Mouse (Mus musculus): ENCODE measurements around the gene Sgms2. TPM values are rescaled to one million over a fixed set of nuclear protein-coding genes. Genes with fewer than 3 reads are reported as not detected.

Sgms2 gene
- polyA plus RNA-seq, 1 experiment, result 4.2 TPM

- no peaks in the 10 kb centered on the region for H3K79me2 ChIP-seq (ENCODE audit: control insufficient read depth, insufficient read depth)
- no peaks in the 10 kb centered on the region for H3K36me3 ChIP-seq (ENCODE audit: control insufficient read depth, insufficient read depth)
- no peak overlapping the region for H3ac ChIP-seq (ENCODE audit: control insufficient read depth, insufficient read length)
- no peak overlapping the region for H3K4me3 ChIP-seq
- H3K27me3 ChIP-seq (ENCODE audit: control insufficient read depth, insufficient read depth, insufficient read length), result no peaks in the 10 kb centered on the region
- no peak overlapping the region for H3K4me2 ChIP-seq (ENCODE audit: low read depth)
- no peak for TF ChIP-seq POLR2AphosphoS2 (IDR thresholded peaks at IDR 0.05; ENCODE audit: insufficient read length, low read depth)
- no peak for TF ChIP-seq MYOD1 (IDR thresholded peaks at IDR 0.05; ENCODE audit: control insufficient read depth in 1 of 3, insufficient read length in 2 of 3, low read depth in 2 of 3)
Measured at GRCm38 (mm10) chr3:131508024-131508423, 16.8 kb upstream of the Sgms2 start.

DNA sequence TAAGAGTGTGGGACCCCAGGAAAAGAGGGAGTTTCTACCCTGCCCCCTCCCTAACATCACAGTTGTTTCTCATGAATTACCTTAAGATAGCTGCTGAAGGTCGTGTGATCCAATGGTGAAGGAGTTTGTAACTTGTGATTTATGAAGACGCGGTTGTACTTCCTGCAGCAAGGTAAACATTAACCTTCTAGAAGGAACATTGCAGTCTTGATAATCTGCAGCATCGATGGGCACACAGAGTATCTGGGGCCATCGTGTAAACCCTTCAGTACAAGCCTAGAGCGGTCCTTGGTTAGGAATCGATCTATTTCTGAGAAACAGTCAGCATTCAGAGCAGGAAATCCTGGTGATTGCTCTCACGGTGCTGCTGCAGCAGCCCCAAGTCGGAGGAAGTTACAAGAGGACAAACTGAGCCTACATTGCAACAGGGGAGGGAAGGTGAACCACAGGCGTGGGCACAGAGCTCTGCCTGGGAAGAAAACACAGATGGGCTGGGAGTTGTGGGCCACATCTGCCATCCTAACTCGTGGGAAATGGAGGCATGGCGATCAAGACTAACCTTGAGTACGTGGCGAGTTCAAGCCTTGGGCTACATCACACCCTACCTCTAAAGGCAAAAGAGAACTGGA, 13.5 kb upstream of the Sgms2 start:
- Histone ChIP-seq H3K36me3 (ENCODE audit: control insufficient read depth, insufficient read depth) (no peaks in the 10 kb centered on the region), H3ac (ENCODE audit: control insufficient read depth, insufficient read length) (no peak overlapping the region), H3K79me2 (ENCODE audit: control insufficient read depth, insufficient read depth) (no peaks in the 10 kb centered on the region), H3K4me2 (ENCODE audit: low read depth) (no peak overlapping the region), H3K4me3 (no peak overlapping the region), H3K27me3 (ENCODE audit: control insufficient read depth, insufficient read depth, insufficient read length) (no peaks in the 10 kb centered on the region)
- TF ChIP-seq MAX (IDR thresholded peaks at IDR 0.05; ENCODE audit: low read depth) (no peak), USF1 (IDR thresholded peaks at IDR 0.05; ENCODE audit: low read depth) (no peak), TCF3 (IDR thresholded peaks at IDR 0.05; ENCODE audit: insufficient read length, low read depth) (no peak), MYOG (IDR thresholded peaks at IDR 0.05; ENCODE audit: control insufficient read depth in 1 of 3, insufficient read depth in 1 of 3, insufficient read length in 2 of 3, low read depth in 2 of 3) (no peak), POLR2A (IDR thresholded peaks at IDR 0.05; ENCODE audit: insufficient read length, low read depth) (no peak), MYOD1 (IDR thresholded peaks at IDR 0.05; ENCODE audit: control insufficient read depth in 1 of 3, insufficient read length in 2 of 3, low read depth in 2 of 3) (no peak), POLR2AphosphoS2 (IDR thresholded peaks at IDR 0.05; ENCODE audit: insufficient read length, low read depth) (no peak), TCF12 (IDR thresholded peaks at IDR 0.05; ENCODE audit: insufficient read depth, poor library complexity, severe bottlenecking) (no peak), SRF (IDR thresholded peaks at IDR 0.05; ENCODE audit: control insufficient read depth, insufficient read length, low read depth) (no peak), REST (IDR thresholded peaks at IDR 0.05; ENCODE audit: insufficient read depth, insufficient read length) (no peak), CEBPB (IDR thresholded peaks at IDR 0.05; ENCODE audit: insufficient read depth, poor library complexity, severe bottlenecking) (no peak), E2F4 (IDR thresholded peaks at IDR 0.05; ENCODE audit: insufficient read depth) (no peak)

GRCm38 (mm10) chr3:131501677-131502370, 10.6 kb upstream of the Sgms2 start:
- TF ChIP-seq MAX (IDR thresholded peaks at IDR 0.05; ENCODE audit: low read depth) (no peak), TCF3 (IDR thresholded peaks at IDR 0.05; ENCODE audit: insufficient read length, low read depth) (no peak), CEBPB (IDR thresholded peaks at IDR 0.05; ENCODE audit: insufficient read depth, poor library complexity, severe bottlenecking) (no peak), POLR2A (IDR thresholded peaks at IDR 0.05; ENCODE audit: insufficient read length, low read depth) (no peak), POLR2AphosphoS2 (IDR thresholded peaks at IDR 0.05; ENCODE audit: insufficient read length, low read depth) (no peak), SRF (IDR thresholded peaks at IDR 0.05; ENCODE audit: control insufficient read depth, insufficient read length, low read depth) (no peak), MYOG (IDR thresholded peaks at IDR 0.05; ENCODE audit: control insufficient read depth in 1 of 3, insufficient read depth in 1 of 3, insufficient read length in 2 of 3, low read depth in 2 of 3) (no peak), TCF12 (IDR thresholded peaks at IDR 0.05; ENCODE audit: insufficient read depth, poor library complexity, severe bottlenecking) (no peak), E2F4 (IDR thresholded peaks at IDR 0.05; ENCODE audit: insufficient read depth) (no peak), USF1 (IDR thresholded peaks at IDR 0.05; ENCODE audit: low read depth) (no peak), MYOD1 (IDR thresholded peaks at IDR 0.05; ENCODE audit: control insufficient read depth in 1 of 3, insufficient read length in 2 of 3, low read depth in 2 of 3) (no peak), REST (IDR thresholded peaks at IDR 0.05; ENCODE audit: insufficient read depth, insufficient read length) (no peak)
- H3K27me3 ChIP-seq (ENCODE audit: control insufficient read depth, insufficient read depth, insufficient read length), result no peaks in the 10 kb centered on the region
- H3K4me2 ChIP-seq (ENCODE audit: low read depth), result no peak overlapping the region
- no peak overlapping the region for H3ac ChIP-seq (ENCODE audit: control insufficient read depth, insufficient read length)
- H3K4me3 ChIP-seq, result no peak overlapping the region
- H3K36me3 ChIP-seq (ENCODE audit: control insufficient read depth, insufficient read depth), result no peaks in the 10 kb centered on the region
- no peaks in the 10 kb centered on the region for H3K79me2 ChIP-seq (ENCODE audit: control insufficient read depth, insufficient read depth)

GRCm38 (mm10) chr3:131499651-131500050, 8.4 kb upstream of the Sgms2 start:
- no peaks in the 10 kb centered on the region for H3K79me2 ChIP-seq (ENCODE audit: control insufficient read depth, insufficient read depth)
- no peaks in the 10 kb centered on the region for H3K27me3 ChIP-seq (ENCODE audit: control insufficient read depth, insufficient read depth, insufficient read length)
- TF ChIP-seq POLR2A (IDR thresholded peaks at IDR 0.05; ENCODE audit: insufficient read length, low read depth), result no peak
- TF ChIP-seq CEBPB (IDR thresholded peaks at IDR 0.05; ENCODE audit: insufficient read depth, poor library complexity, severe bottlenecking), result peak; percentile 25; the same call in 1 of the 2 replicates
- H3ac ChIP-seq (ENCODE audit: control insufficient read depth, insufficient read length), result no peak overlapping the region
- H3K4me2 ChIP-seq (ENCODE audit: low read depth), result no peak overlapping the region
- H3K4me3 ChIP-seq, result no peak overlapping the region
- H3K36me3 ChIP-seq (ENCODE audit: control insufficient read depth, insufficient read depth), result no peaks in the 10 kb centered on the region

DNA sequence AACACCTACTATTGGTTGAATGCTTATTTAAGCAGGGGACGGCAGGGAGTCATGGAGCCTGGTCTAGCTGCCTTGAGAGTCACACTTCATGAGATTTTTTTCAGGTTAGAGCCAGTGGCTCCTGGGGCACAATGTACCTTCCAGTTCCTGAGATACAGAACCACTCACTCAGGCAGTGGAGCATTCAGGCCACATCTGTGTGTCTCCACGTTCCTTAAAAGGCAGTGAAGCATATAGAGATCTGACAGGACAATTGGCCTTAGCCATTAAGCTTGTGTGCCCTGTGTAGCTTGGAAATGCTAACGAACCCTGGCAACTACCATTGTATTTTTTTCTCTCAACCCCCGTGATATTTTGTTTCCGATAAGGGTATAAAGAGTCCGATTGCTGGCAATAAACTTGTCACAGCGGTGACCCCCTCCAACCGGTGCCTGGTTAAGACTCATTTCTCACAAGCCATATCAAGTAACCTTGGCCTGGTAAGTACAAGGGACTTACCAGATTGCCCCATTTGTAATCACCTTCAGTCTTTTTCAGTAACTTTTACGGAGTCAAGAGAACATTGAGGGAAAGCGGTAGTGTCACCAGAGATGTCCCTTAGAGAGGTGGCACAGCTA, 5.4 kb upstream of the Sgms2 start:
- Histone ChIP-seq H3K4me2 (ENCODE audit: low read depth) (no peak overlapping the region), H3K4me3 (no peak overlapping the region), H3K79me2 (ENCODE audit: control insufficient read depth, insufficient read depth) (no peaks in the 10 kb centered on the region), H3K36me3 (ENCODE audit: control insufficient read depth, insufficient read depth) (no peaks in the 10 kb centered on the region), H3ac (ENCODE audit: control insufficient read depth, insufficient read length) (no peak overlapping the region), H3K27me3 (ENCODE audit: control insufficient read depth, insufficient read depth, insufficient read length) (no peaks in the 10 kb centered on the region)
- no peak for TF ChIP-seq USF1 (IDR thresholded peaks at IDR 0.05; ENCODE audit: low read depth)
- no peak for TF ChIP-seq POLR2AphosphoS2 (IDR thresholded peaks at IDR 0.05; ENCODE audit: insufficient read length, low read depth)
- no peak for TF ChIP-seq E2F4 (IDR thresholded peaks at IDR 0.05; ENCODE audit: insufficient read depth)
